Comparison of ENCODE assay signal across 8 mouse cellular contexts in genomic region chr7:127243870-127244657, GRCm38 (mm10). TPM values are rescaled to one million over a fixed set of nuclear protein-coding genes. Genes with fewer than 3 reads are reported as not detected.
A peak's percentile ranks its signal among the peaks of the same experiment; 100 is the strongest.
DNase-seq lines count a peak whose midpoint lies in the region; ATAC-seq and TF ChIP-seq lines count a peak whose summit lies in the region.

Gene Zfp771, plus strand, starts transcription at chr7:127244274.

- H3ac ChIP-seq in C2C12 (ENCODE audit: control insufficient read depth, insufficient read length, low read depth), result peak within 1 kb of the TSS; percentile 88

- H3K9me3 ChIP-seq in erythroblast, embryonic 14.5 days (ENCODE audit: control insufficient read depth, low read length), result peaks cover 3% of the 10 kb centered on the region; the same call in 1 of the 2 replicates
- H3K9me3 ChIP-seq in heart, embryonic 12.5 days (replicated peaks), result no peaks in the 10 kb centered on the region
- H3K9me3 ChIP-seq in liver, embryonic 12.5 days (replicated peaks), result no peaks in the 10 kb centered on the region
- no peaks in the 10 kb centered on the region for H3K9me3 ChIP-seq in stomach, embryonic 15.5 days

- TF ChIP-seq POLR2A in brain, embryonic 14.5 days (IDR thresholded peaks at IDR 0.05; ENCODE audit: borderline replicate concordance, extremely low read depth, insufficient read depth, insufficient read length, poor library complexity, severe bottlenecking), result peak; percentile 87; the same call in 1 of the 2 replicates

- no peaks in the 10 kb centered on the region for H3K27me3 ChIP-seq in C2C12 (ENCODE audit: control insufficient read depth, insufficient read depth, insufficient read length)
- H3K27me3 ChIP-seq in erythroblast, embryonic 14.5 days (ENCODE audit: control insufficient read depth), result no peaks in the 10 kb centered on the region
- H3K27me3 ChIP-seq in heart, embryonic 12.5 days (replicated peaks), result no peaks in the 10 kb centered on the region
- no peaks in the 10 kb centered on the region for H3K27me3 ChIP-seq in liver, embryonic 12.5 days (replicated peaks)
- no peaks in the 10 kb centered on the region for H3K27me3 ChIP-seq in stomach, embryonic 15.5 days (replicated peaks)

- peak within 1 kb of the TSS; percentile 91 for H3K9ac ChIP-seq in heart, embryonic 12.5 days
- peak within 1 kb of the TSS; percentile 93 for H3K9ac ChIP-seq in liver, embryonic 12.5 days
- H3K9ac ChIP-seq in stomach, embryonic 15.5 days, result peak within 1 kb of the TSS; percentile 93

- peak within 1 kb of the TSS; percentile 52 for H3K4me3 ChIP-seq in C2C12 (ENCODE audit: insufficient read depth, poor library complexity, severe bottlenecking)
- H3K4me3 ChIP-seq in erythroblast, embryonic 14.5 days (replicated peaks), result peak within 1 kb of the TSS; percentile 90
- peak within 1 kb of the TSS; percentile 83 for H3K4me3 ChIP-seq in heart, embryonic 12.5 days
- H3K4me3 ChIP-seq in liver, embryonic 12.5 days, result peak within 1 kb of the TSS; percentile 82
- H3K4me3 ChIP-seq in stomach, embryonic 15.5 days (replicated peaks), result peak within 1 kb of the TSS; percentile 74

- peak within 1 kb of the TSS; percentile 93 for H3K4me2 ChIP-seq in heart, embryonic 12.5 days
- peak within 1 kb of the TSS; percentile 97 for H3K4me2 ChIP-seq in liver, embryonic 12.5 days
- H3K4me2 ChIP-seq in stomach, embryonic 15.5 days, result peak within 1 kb of the TSS; percentile 88

- peak; percentile 97 for ATAC-seq in heart, embryonic 12.5 days (ENCODE audit: insufficient number of reproducible peaks, low FRiP score)
- ATAC-seq in liver, embryonic 12.5 days, result peak; percentile 94
- ATAC-seq in stomach, embryonic 15.5 days (ENCODE audit: insufficient read depth, low FRiP score, low read depth), result peak; percentile 96

- H3K79me2 ChIP-seq in C2C12 (ENCODE audit: control insufficient read depth, insufficient read depth), result peaks cover 19% of the 10 kb centered on the region

- WGBS in heart, embryonic 12.5 days, result under 1% methylated on average over 53 of the region's 56 CpGs
- WGBS in liver, embryonic 12.5 days (ENCODE audit: insufficient replicate concordance), result under 1% methylated on average over 56 of the region's 56 CpGs
- 1% methylated on average over 54 of the region's 56 CpGs for WGBS in stomach, embryonic 15.5 days

- no peak for TF ChIP-seq CTCF in C2C12 (IDR thresholded peaks at IDR 0.05; ENCODE audit: control insufficient read depth, insufficient read depth, insufficient read length)
- peak; percentile 9; the same call in 1 of the 2 replicates for TF ChIP-seq CTCF in brain, embryonic 14.5 days (IDR thresholded peaks at IDR 0.05; ENCODE audit: borderline replicate concordance, extremely low read depth, insufficient read depth, insufficient read length)

- H3K27ac ChIP-seq in heart, embryonic 12.5 days (ENCODE audit: poor library complexity, severe bottlenecking), result peak within 1 kb of the TSS; percentile 92
- peak within 1 kb of the TSS; percentile 91 for H3K27ac ChIP-seq in liver, embryonic 12.5 days
- H3K27ac ChIP-seq in stomach, embryonic 15.5 days, result peak within 1 kb of the TSS; percentile 98

- H3K79me3 ChIP-seq in C2C12 (ENCODE audit: low read depth), result peaks cover 16% of the 10 kb centered on the region

- peaks cover 37% of the 10 kb centered on the region for H3K4me1 ChIP-seq in erythroblast, embryonic 14.5 days (ENCODE audit: control insufficient read depth)
- peaks cover 24% of the 10 kb centered on the region for H3K4me1 ChIP-seq in heart, embryonic 12.5 days (replicated peaks)
- peaks cover 39% of the 10 kb centered on the region for H3K4me1 ChIP-seq in liver, embryonic 12.5 days
- peaks cover 22% of the 10 kb centered on the region for H3K4me1 ChIP-seq in stomach, embryonic 15.5 days

- H3K36me3 ChIP-seq in C2C12 (ENCODE audit: control insufficient read depth, insufficient read depth), result peaks cover 6% of the 10 kb centered on the region
- peaks cover 28% of the 10 kb centered on the region for H3K36me3 ChIP-seq in erythroblast, embryonic 14.5 days (ENCODE audit: control insufficient read depth)
- H3K36me3 ChIP-seq in heart, embryonic 12.5 days, result peaks cover 17% of the 10 kb centered on the region
- peaks cover 32% of the 10 kb centered on the region for H3K36me3 ChIP-seq in liver, embryonic 12.5 days
- peaks cover 6% of the 10 kb centered on the region; the same call in 1 of the 2 replicates for H3K36me3 ChIP-seq in stomach, embryonic 15.5 days

- peak; percentile 97 for DNase-seq in brain, embryonic 14.5 days (ENCODE audit: low read depth)
- peak; percentile 99 for DNase-seq in kidney, postnatal 10 days
- DNase-seq in natural killer cell, adult 2 months (ENCODE audit: low spot score in 2 of 2), result peak; percentile 91

TF ChIP-seq in C2C12, 6 proteins besides CTCF, POLR2A, EP300 and RAD21:
- TF ChIP-seq MYOG (IDR thresholded peaks at IDR 0.05; ENCODE audit: control insufficient read depth, extremely low read depth, insufficient read length) (no peak), MAX (IDR thresholded peaks at IDR 0.05) (peak; percentile 86)

RNA-seq across cellular contexts. Expression of gene Zfp771, which starts in this region (rescaled TPM):
- 38.0 TPM for polyA plus RNA-seq in C2C12 (2012; fragmentation: generic; extraction: Trizol)
- 88.1 and 118 TPM in 2 replicates for polyA plus RNA-seq in brain, embryonic 14.5 days (2012; rRNA removed)
- 4.0 and 4.8 TPM in 2 replicates for polyA plus RNA-seq in erythroblast, embryonic 14.5 days (2012)
- polyA plus RNA-seq in heart, embryonic 12.5 days (2016; fragmentation: Nextera tagmentation; extraction: Ambion mirVana), result 32.7 and 34.4 TPM in 2 replicates
- 30.0 and 31.6 TPM in 2 replicates for polyA plus RNA-seq in liver, embryonic 12.5 days (2016; fragmentation: Nextera tagmentation; extraction: Ambion mirVana)
- polyA plus RNA-seq in stomach, embryonic 15.5 days (2015; fragmentation: Nextera tagmentation; extraction: Ambion mirVana), result 57.9 and 63.1 TPM in 2 replicates

Comparison
In these comparisons a context has a peak if more than half of its experiments do, and no peak if none do; other contexts are left out.
1. Peak in every context shown above with its lines: DNase-seq, ATAC-seq, H3K4me3 ChIP-seq and H3K27ac ChIP-seq.